In the genomic region with DNA sequence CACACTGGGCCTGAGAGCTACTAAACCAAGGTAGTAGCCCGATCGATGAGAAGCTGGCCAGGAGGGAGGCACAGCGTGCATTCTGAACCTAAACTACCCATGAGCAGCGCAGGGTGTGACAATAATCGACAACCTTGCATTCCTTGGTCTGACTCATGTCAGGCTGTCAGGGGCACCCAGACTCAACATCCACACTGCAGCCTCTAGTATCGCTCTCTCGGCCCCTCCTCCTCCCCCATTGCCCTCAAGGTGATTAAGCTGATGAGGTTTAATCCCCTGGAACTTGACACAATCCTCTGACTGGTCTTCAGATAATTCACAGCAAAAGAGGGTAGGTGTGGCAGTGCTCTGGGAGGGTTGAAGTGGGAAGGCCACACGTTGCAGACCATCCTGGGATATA, we compare ENCODE assay signal across 17 mouse cellular contexts. TPM values are rescaled to one million over a fixed set of nuclear protein-coding genes. Genes with fewer than 3 reads are reported as not detected.
DNase-seq lines count a peak whose midpoint lies in the region; ATAC-seq and TF ChIP-seq lines count a peak whose summit lies in the region.
"Had no signal": no experiment of that assay in that cellular context is flagged by ENCODE, and none has a peak within 500 bp of the region (broad histone marks: within the 10 kb centered on the region; RNA-seq: fewer than 3 reads in every experiment).

No protein-coding gene starts in this region.

- peak overlapping the region; percentile 85; the same call in 1 of the 2 replicates for H3K27ac ChIP-seq in heart, embryonic 10.5 days
- H3K27ac ChIP-seq in heart, adult 2 months = no peak overlapping the region
- peak overlapping the region; percentile 91 for H3K27ac ChIP-seq in liver, embryonic 15.5 days (replicated peaks)
- no peak overlapping the region for H3K27ac ChIP-seq in cerebellum, adult 2 months (ENCODE audit: insufficient read depth, low read length)
- H3K27ac ChIP-seq: kidney, postnatal 0 days; limb, embryonic 10.5 days; midbrain, embryonic 10.5 days had no signal

- peak overlapping the region; percentile 86 for H3K4me2 ChIP-seq in liver, embryonic 15.5 days

- no peak overlapping the region for H3K9ac ChIP-seq in heart, adult 2 months (ENCODE audit: low read depth, low read length)
- H3K9ac ChIP-seq in liver, embryonic 15.5 days = peak overlapping the region; percentile 31

- ATAC-seq in G1E (ENCODE audit: extremely low read depth, insufficient number of reproducible peaks, low FRiP score, poor library complexity, severe bottlenecking) = peak; percentile 6; the same call in 1 of the 2 replicates
- peak; percentile 15 for ATAC-seq in liver, embryonic 15.5 days (ENCODE audit: insufficient read depth)
- ATAC-seq: CD4-positive, CD25-positive, alpha-beta regulatory T cell, adult 4 months; inflammation-experienced regulatory T-cells, adult 6 months had no signal

- no peaks in the 10 kb centered on the region for H3K27me3 ChIP-seq in heart, embryonic 10.5 days (ENCODE audit: insufficient read depth, poor library complexity, severe bottlenecking)
- no peaks in the 10 kb centered on the region for H3K27me3 ChIP-seq in heart, adult 2 months (ENCODE audit: control insufficient read depth, insufficient read depth, low read length)
- no peaks in the 10 kb centered on the region for H3K27me3 ChIP-seq in G1E (ENCODE audit: insufficient read depth, low read length)
- H3K27me3 ChIP-seq in liver, embryonic 15.5 days = no peaks in the 10 kb centered on the region; the same call in 1 of the 2 replicates
- no peaks in the 10 kb centered on the region for H3K27me3 ChIP-seq in cerebellum, adult 2 months (ENCODE audit: control insufficient read depth, insufficient read depth, low read length)

- H3K36me3 ChIP-seq in heart, embryonic 10.5 days = no peaks in the 10 kb centered on the region
- no peaks in the 10 kb centered on the region; the same call in 1 of the 2 replicates for H3K36me3 ChIP-seq in heart, adult 2 months (ENCODE audit: control insufficient read depth, insufficient read depth, low read length)
- peaks cover 3% of the 10 kb centered on the region for H3K36me3 ChIP-seq in G1E (replicated peaks)
- no peaks in the 10 kb centered on the region for H3K36me3 ChIP-seq in liver, embryonic 15.5 days (replicated peaks)
- H3K36me3 ChIP-seq: limb, embryonic 10.5 days; midbrain, embryonic 10.5 days had no signal

- DNase-seq in heart, embryonic 10.5 days (ENCODE audit: low spot score) = no peak
- DNase-seq in heart, adult 2 months = no peak
- peak; percentile 46 for DNase-seq in G1E (ENCODE audit: low spot score)
- DNase-seq in c-Kit-positive CD71-positive TER-119-positive erythroid progenitor cells, embryonic 14.5 days (ENCODE audit: low spot score) = peak; percentile 69
- no peak for DNase-seq in frontal cortex, postnatal 14 days (ENCODE audit: low spot score in 2 of 2)
- DNase-seq in cerebellum, adult 2 months = no peak
- DNase-seq in cerebellum, postnatal 4 days (ENCODE audit: low spot score in 2 of 2) = no peak
- DNase-seq: cerebellum, adult 11-12 months; heart, postnatal 36 days; layer of hippocampus, adult 9-11 months; right cerebral cortex, postnatal 25 days had no signal

- TF ChIP-seq CTCF in heart, adult 2 months (IDR thresholded peaks at IDR 0.05) = no peak
- TF ChIP-seq CTCF in G1E (IDR thresholded peaks at IDR 0.05; ENCODE audit: low read depth, low read length) = no peak
- no peak for TF ChIP-seq CTCF in cerebellum, adult 2 months (IDR thresholded peaks at IDR 0.05; ENCODE audit: borderline replicate concordance, insufficient read depth, low read depth, low read length)

- no peaks in the 10 kb centered on the region for H3K79me2 ChIP-seq in heart, adult 2 months (replicated peaks; ENCODE audit: control insufficient read depth, insufficient read depth, low read length)

- peaks cover 43% of the 10 kb centered on the region for H3K4me1 ChIP-seq in heart, embryonic 10.5 days
- H3K4me1 ChIP-seq in heart, adult 2 months (ENCODE audit: control insufficient read depth, insufficient read depth, low read length) = peaks cover 6% of the 10 kb centered on the region
- H3K4me1 ChIP-seq in G1E (ENCODE audit: insufficient read depth, low read depth, low read length) = peaks cover 72% of the 10 kb centered on the region
- peaks cover 69% of the 10 kb centered on the region for H3K4me1 ChIP-seq in liver, embryonic 15.5 days (replicated peaks)
- peaks cover 3% of the 10 kb centered on the region; the same call in 1 of the 2 replicates for H3K4me1 ChIP-seq in cerebellum, adult 2 months (ENCODE audit: control insufficient read depth, insufficient read depth, low read length)

- TF ChIP-seq POLR2A in heart, adult 2 months (IDR thresholded peaks at IDR 0.05; ENCODE audit: insufficient read depth, low read depth, low read length) = no peak
- TF ChIP-seq POLR2A in cerebellum, adult 2 months (IDR thresholded peaks at IDR 0.05; ENCODE audit: borderline replicate concordance, insufficient read depth, low read length) = no peak

- H3K4me3 ChIP-seq in heart, embryonic 10.5 days = no peak overlapping the region; the same call in 1 of the 2 replicates
- no peak overlapping the region for H3K4me3 ChIP-seq in heart, adult 2 months
- H3K4me3 ChIP-seq in G1E (ENCODE audit: low read depth, low read length) = peak overlapping the region; percentile 59; the same call in 1 of the 2 replicates
- H3K4me3 ChIP-seq in liver, embryonic 15.5 days (replicated peaks) = 0 out of 2 replicates have a peak overlapping the region, but pooled peaks have one; percentile 6
- H3K4me3 ChIP-seq in cerebellum, adult 2 months (replicated peaks; ENCODE audit: insufficient read depth, low read depth, low read length) = no peak overlapping the region
- H3K4me3 ChIP-seq: limb, embryonic 10.5 days; midbrain, embryonic 10.5 days had no signal

- WGBS in heart, embryonic 10.5 days = 23% methylated on average over 8 of the region's 8 CpGs
- WGBS in heart, adult 2 months = 61% methylated on average over 8 of the region's 8 CpGs
- 19% methylated on average over 8 of the region's 8 CpGs for WGBS in liver, embryonic 15.5 days (ENCODE audit: insufficient replicate concordance)
- 85% methylated on average over 8 of the region's 8 CpGs for WGBS in cerebellum, adult 2 months

- H3K9me3 ChIP-seq in heart, embryonic 10.5 days = no peaks in the 10 kb centered on the region
- H3K9me3 ChIP-seq in G1E (replicated peaks) = no peaks in the 10 kb centered on the region
- no peaks in the 10 kb centered on the region for H3K9me3 ChIP-seq in liver, embryonic 15.5 days (replicated peaks)
- H3K9me3 ChIP-seq: limb, embryonic 10.5 days; midbrain, embryonic 10.5 days had no signal

- TF ChIP-seq EP300 in heart, adult 2 months (IDR thresholded peaks at IDR 0.05; ENCODE audit: insufficient read depth, low read depth, low read length) = no peak

- intact Hi-C loops in heart, adult 2 months (cut with DNase I) = no loop called here

RNA-seq across cellular contexts. Expression of gene Abhd2, which starts 3.6 kb away (rescaled TPM):
- 4.7 and 5.4 TPM in 2 replicates for polyA plus RNA-seq in heart, embryonic 10.5 days (2016; fragmentation: Nextera tagmentation; extraction: Ambion mirVana)
- 10 to 100 TPM; 33.8 to 36.3 TPM for total RNA-seq in heart, adult 2 months (2021)
- polyA plus RNA-seq in heart, adult 2 months (2012; rRNA removed) = 8.4 and 15.8 TPM in 2 replicates
- total RNA-seq in G1E (2014; fragmentation: Nextera tagmentation) (68.8 and 69.2 TPM in 2 replicates), G1E (2017) (31.9 and 33.8 TPM in 2 replicates)
- polyA plus RNA-seq in G1E (2012) = 8.3 and 9.1 TPM in 2 replicates
- 11.4 TPM in 2 replicates for polyA plus RNA-seq in liver, embryonic 15.5 days (2015; fragmentation: Nextera tagmentation; extraction: Ambion mirVana)
- 22.0 and 25.3 TPM in 2 replicates for polyA plus RNA-seq in cerebellum, adult 2 months (2012; rRNA removed)

Comparison
In these comparisons a context has a peak if more than half of its experiments do, and no peak if none do; other contexts are left out.
1. H3K27ac ChIP-seq: peak in heart, embryonic 10.5 days (single experiment) and liver, embryonic 15.5 days (single experiment); none in heart, adult 2 months (single experiment) and cerebellum, adult 2 months (single experiment).
2. DNase-seq: peak in G1E (single experiment) and c-Kit-positive CD71-positive TER-119-positive erythroid progenitor cells, embryonic 14.5 days (single experiment); none in heart, embryonic 10.5 days (single experiment), heart, adult 2 months (0 of 2), frontal cortex, postnatal 14 days (0 of 2), cerebellum, adult 2 months (0 of 2) and cerebellum, postnatal 4 days (0 of 2).
3. H3K4me3 ChIP-seq: peak in G1E (single experiment) and liver, embryonic 15.5 days (single experiment); none in heart, embryonic 10.5 days (single experiment), heart, adult 2 months (single experiment) and cerebellum, adult 2 months (single experiment).